Mouse (Mus musculus): Measurements from ENCODE around the gene Wrap73. TPM values are rescaled to one million over a fixed set of nuclear protein-coding genes. Genes with fewer than 3 reads are reported as not detected.

Gene Wrap73
- polyA plus RNA-seq (2017; shearing (Covaris generic)) = 10 to 100 TPM; 24.9 to 35.1 (median 30.7) TPM

DNA sequence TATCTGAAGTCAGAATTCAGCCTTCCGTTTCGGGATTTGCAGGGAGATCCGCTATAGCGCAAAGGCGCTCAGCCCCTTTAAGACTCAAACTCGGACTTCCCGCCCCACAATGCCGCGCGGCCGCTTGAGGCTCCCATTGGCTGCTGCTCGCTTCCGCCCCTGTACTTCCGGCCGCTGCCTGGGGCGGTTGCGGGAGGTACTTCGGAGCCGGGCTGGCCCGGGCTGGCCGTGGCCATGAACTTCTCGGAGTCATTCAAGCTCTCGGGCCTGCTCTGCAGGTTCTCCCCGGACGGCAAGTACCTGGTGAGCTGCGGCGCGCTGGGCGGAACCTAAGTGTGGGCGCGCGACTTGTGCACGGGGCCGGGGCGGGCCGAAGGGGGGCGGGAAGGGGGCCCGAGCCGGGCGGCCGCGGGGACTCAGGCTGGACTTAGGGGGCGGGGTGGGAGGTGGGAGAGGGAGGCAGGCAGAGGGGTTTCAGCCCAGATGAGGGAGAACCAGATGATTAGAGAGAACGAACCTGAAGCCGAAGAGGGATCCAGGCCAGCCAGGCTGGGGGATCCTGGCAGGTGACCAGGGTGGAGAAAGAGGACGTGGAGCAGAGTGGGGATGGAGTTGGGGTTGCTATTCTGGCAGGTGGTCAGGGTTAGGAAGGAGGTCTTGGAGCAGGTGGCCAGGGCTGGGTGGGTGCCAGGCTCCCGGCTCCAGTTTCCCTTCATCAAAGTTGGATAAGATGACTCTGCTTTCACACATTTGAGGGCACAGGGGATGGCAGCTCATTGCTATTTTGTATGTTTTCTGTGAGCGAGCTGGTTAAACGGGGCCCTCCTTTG lies at the start of gene Wrap73:
Gene Wrap73, plus strand, starts transcription at position 162 of the 830 bp plus-strand sequence.
- ATAC-seq = peak; percentile 97

DNA sequence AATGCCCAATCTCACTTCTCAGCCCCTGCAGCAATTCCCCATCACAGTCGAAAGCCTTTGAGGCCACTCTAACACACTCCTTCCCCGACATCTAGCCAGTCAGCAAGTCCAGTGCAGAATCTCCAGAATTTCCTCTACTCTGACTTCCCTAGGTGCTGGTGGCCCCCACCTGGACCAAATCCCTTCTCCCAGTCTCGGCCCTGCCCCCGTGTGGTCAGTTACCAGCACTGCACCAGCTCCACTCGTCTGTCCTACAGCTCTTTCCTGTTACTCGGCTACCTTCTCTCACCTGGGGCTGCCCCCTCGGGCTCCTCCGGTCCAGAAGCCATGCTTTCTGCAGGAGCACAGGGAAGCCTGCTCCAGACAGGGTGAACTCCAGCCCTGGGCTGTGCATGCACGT lies 49.0 kb upstream of the Wrap73 start:
- no peak for ATAC-seq

DNA sequence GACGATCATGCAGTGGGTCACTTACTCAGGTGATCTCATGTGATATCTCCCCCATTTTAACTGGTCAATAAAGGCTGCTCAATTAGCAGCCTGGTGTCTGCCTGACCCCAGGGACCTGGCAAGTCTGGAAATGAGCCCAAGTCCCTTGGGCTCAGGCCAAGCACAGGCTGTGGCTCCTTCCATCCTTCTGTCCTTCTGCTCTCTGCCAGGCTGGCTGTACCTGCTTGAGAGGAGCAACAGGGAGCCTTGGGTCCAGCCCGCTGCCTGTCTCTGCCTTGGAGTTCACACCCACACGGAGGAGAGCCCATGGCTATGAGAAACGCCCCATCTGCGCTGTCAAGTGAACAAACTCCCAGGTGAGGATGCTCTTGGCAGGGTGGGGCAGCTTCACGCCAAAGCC lies 46.1 kb upstream of the Wrap73 start:
- no peak for ATAC-seq

DNA sequence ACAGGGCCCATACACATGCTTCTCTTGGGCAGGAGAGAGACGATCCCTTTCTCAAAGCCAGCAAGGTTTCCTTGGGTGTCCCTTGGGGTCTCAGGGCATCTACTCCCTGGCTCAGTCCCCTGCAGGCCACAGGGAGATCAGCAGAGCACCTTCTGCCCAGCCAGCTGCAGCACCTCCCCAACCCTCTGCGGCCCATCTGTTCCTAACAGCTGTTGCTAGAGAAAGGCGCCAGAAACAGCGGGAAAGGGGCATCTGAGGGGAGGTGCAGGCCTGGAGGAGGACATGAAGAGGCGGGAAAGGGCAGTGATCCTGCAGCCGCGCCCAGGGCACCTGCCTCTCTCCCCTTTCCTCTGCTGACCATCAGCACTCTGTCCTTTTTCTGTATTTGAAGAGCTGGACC lies 42.8 kb upstream of the Wrap73 start:
- ATAC-seq = no peak

DNA sequence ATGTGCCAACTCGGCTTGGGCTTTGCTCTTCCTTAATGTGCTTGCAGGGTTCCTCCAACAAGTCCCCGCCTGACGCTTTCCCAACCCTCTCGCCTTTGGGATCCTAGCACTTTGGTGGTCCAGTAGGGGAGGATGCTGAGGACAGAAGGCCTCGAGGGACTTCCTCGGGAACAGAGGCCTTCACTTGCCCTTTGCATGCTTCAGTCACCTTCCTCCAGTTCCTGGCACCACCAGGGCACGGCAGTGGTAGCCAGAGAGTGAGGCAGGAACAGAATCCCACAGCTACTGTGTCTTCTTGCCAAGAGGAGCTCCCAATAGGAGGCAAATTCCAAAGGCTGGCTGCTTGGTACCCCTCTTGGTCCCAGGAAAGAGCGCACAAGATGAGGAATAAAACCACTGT lies 38.8 kb upstream of the Wrap73 start:
- ATAC-seq = no peak

DNA sequence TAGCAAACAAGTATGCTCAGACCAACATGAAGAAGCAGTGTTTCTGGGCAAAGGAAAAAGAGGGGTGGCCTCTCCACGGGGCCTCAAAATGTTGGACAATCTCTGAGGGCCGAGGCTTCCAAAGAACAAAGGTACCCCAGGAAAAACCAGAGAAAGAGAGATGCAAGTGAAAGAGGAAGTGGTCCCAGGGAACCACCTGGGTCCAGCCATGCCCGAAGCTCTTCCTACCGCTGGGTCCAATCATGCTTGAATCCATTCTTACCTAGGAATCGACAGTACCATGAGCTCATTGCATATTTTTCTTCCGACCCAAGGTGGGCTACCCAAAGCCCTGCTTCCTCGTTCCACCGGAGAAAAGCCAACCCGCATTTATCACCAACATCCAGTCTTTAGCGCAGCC lies 38.3 kb upstream of the Wrap73 start:
- no peak for ATAC-seq

DNA sequence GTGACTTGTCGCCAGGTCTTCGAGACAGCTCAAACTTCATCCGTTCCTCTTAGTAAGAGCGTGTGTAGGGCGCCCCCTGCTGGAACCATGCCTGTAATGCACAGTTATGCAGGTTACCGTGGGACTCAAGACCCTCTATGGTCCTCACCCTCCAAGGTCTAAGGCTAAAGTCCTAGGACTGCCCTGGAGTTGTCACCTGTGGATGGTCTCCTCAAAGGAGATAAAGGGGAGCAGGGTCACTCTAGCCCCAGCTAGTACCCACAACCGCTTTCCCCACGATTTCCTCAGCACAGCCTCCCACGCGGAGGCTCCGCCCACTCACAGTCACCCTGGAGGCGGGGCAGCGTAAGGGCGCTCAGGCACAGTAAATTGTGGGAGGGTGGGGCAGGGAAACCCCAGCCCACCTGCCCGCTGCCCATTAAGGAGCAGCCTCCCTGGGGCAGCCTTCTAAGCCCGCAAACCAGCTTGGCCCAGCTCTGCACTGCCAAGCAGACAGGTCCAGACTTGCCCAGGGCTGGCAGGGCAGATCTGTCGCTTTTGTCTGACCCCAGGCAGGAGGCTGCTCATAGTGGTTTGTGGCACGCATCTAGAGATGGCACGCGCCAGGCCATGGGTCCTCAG lies 36.7 kb upstream of the Wrap73 start:
- ATAC-seq = no peak

DNA sequence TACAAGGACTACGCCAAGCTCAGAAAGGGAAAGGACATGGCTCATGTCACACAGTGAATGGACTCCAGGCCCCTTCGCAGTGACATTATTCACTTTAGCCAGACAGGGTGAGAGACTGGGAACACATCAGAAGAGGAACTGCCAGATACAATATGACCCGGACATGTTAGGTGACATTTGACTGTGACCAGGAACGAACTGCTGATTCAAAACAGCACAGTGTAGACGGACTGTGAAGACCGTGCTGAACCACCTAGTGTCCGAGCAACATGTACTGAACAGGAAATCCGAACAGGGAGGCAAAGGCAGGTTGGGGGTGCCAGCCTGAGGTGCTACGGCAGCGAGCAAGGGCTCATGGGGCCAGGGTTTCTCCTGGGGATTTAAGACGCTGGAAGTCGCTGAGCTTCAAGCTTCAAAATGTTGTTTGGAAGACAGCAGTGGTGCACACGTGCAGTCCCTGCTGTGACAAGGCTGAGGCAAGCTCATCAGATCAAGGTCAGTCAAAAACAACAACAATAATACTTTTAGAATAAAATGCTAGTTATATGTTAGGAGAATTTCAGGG lies 35.6 kb upstream of the Wrap73 start:
- ATAC-seq = no peak

DNA sequence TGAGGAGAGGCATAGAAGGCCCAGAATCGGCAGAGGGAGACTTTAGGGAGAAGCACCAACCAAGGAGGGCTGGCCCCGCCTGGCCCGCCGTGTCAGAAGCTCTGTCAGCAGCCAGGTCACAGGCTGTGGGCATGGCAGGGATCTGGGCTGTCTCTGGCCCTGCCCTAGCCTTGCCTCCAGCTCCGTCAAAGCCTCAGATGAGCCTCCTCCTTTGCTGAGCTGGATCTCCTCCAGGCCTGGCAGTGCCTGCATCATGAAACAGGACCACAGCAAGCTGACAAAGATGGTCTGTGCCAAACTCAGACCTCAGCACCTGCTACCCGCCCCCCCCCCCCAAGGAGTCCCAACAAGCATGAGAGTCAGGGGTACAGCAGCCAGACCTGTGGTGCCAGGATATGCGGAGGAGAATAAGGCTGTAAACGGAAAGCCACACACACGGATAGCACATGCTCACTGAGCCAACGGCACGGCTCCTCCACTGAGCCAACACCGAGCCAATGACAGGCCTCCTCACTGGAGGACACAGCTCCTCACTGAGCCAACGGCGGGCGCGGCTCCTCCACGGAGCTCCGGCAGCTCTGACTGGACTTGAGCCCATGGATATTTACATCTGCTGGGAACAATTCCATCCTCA lies 32.8 kb upstream of the Wrap73 start:
- ATAC-seq = no peak

DNA sequence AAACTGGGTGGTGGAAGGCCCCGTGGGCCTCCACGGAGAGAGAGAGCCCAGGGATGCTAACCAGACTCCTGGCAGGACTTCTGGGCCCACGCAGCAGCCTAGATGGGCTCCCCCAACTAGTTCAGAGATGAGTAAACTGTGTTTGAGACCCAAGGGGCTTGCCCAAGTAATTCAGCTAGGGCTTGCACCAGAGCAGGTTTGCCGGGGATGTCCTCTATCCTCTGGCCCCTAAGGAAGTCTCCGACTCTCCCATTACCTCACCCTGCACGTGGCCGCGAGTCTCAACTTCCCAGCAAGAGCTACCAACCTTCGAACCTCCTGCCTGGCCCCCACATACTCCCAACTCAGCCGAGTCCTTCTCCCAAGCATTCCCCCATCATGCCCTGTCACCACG lies 32.3 kb upstream of the Wrap73 start:
- ATAC-seq = no peak

DNA sequence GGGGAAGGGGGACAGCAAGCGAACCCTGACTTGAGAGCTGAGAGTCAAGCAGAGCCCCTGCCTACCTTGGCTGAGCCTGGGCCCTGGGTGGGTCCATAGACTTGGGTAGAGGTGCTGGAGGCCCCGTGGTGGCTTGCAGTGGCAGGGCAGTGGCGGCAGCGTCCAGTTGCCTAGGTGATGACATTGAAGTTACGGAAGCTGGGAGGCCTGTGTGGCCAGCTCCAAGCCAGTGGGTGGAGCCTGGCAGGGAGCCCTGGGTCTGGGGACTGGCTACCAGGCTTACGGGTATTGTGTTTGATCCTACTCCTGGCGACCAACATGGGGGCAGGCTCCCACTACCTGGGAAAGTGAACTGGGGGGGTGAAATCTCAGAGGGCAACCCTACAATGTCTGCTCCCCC lies 25.8 kb upstream of the Wrap73 start:
- ATAC-seq = no peak

DNA sequence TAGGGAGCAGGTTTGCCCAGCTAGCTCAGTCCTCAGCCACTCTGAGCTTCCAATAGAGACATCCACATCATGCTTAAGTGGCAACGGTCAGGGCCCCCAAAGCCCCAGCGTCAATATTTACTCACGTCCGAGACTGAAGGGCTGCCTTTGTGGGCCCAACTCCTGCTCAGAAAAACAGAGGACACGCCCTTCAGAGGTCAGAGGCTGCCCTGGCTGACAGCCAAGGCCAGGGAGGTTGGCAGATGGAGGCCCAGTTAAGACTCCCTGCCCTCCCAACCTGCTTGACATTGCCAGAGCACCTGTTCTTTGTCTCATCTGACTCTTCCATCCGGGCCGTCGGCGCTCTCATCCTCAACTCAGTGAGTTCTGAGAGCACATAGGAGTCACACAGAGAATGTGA lies 23.4 kb upstream of the Wrap73 start:
- ATAC-seq = no peak

DNA sequence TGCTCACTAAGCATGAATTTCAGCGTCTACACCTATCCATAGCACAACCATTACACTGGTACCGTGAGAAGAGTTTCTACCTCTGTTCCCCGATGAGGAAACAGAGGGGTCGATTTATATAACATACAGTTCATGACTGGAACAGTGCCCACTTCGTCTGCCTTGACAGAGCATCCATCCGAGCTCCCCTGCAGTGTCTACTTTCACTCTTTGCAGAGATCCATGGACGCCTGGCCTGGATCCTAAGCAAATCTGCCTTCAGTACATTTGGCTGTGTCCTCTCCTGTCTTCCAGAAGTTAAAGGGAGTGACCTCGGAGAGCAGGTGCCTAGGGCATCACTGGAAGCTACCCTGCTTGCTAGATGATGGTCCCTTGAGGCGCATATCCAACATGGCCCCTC lies 23.0 kb upstream of the Wrap73 start:
- ATAC-seq = no peak

DNA sequence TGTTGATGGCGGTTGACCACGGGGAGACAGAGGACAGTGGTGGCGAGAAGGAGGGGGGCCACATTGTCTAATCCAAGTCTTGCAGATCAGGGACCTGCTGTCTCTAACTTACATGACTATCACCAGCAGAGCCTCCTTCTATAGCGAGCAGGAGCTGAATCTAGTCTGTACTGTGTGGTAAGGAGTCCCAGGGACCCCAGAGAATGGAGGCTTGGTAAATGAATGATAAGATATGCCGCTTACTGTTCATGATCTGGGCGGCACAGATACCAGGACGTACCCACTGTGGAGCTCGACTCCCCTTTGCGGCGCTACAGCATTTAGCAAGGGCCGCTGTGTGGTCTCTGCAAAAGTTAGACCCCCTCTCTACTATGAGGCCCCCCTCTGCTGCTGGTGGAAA lies 20.4 kb upstream of the Wrap73 start:
- ATAC-seq = no peak

DNA sequence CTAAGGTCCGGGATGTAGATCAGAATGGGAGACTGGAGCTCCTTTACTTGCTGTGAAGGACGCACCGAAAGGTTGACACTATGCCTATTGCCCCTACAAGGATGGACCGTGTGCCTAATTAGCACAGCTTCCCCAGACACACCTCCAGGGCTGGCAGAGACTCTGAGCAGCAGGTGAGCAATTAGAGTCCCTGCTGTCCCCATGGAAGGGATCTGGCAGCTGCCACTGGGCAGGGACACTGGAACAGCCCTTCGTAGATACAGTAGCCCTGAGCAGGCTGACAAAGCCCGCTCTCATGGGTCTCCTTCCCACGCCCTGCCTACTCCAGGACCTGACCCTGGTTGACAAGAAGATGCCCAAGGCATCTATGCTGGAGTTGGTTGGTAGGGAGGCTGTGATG lies 19.8 kb upstream of the Wrap73 start:
- ATAC-seq = no peak

DNA sequence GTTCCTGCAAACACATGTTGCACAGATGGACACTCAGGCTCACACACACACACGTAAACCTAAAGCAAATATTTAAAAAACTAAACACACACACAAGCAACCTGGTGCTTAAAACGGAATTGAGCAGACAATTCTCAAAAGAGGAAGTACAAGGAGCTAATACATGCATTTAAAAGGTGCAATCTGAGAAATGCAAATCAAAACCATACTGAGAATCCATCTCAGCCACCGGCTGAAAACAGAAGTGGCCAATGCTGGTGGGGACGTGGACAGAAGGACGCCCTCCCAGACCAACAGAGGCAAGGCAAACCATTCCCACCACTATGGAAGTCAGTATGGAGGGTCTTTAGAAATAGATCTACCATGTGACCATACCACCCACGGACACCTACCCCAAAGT lies 18.6 kb upstream of the Wrap73 start:
- no peak for ATAC-seq

DNA sequence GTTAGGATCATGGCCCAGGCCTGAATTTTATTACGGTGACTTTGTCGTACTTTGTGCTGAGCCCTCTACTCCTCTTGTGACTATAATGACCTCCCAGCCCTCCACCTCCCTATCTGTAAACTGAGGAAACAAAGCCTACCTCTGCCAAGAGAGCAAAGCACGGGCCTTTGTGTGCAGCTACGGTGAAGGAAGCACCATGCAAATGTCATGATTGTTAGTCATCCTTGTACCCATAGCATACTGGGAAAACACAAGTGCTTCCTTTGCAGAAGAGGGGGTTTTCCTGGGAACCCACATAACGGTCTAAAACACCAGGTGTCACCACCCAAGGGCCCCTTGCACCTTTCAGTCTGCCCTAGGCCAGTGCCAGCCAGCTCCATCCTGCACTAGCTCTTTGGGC lies 17.0 kb upstream of the Wrap73 start:
- no peak for ATAC-seq

DNA sequence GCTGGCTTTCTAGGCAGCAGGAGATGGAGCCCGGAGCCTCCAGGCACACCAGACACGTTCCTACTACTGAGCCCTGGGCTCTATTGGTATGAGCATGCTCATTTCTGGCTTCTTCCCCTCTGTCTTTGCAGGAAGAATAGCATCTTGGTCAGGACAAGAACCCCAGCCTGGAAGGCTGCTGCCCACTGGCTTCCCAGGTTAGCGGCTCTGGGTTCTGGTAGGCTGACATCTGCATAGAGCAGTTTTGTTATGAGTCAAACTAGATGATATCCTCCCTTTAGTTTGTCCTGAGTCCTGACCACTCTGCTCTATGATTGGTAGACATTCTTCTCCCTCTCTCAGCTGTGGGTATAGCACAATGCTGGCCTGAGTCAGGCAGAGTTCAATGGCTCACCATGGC lies 14.9 kb upstream of the Wrap73 start:
- no peak for ATAC-seq

DNA sequence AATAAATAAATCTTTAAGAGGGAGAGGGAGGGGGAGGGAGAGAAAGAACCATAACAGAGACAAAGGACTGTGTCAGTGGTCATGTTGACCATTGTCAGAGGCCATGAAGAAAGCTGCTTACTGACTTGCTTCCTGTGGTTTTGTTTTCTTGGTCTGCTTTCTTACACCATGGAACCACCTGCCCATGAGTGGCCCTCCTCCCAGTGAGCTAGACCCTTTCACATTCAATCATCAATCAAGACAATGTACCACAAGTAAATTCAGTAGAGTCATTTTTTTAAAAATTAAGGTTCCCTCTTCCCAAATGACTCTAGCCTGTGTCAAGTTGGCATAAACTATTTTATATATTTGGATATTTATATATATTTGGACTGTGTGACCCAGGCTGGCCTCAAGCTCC lies 12.2 kb upstream of the Wrap73 start:
- no peak for ATAC-seq

DNA sequence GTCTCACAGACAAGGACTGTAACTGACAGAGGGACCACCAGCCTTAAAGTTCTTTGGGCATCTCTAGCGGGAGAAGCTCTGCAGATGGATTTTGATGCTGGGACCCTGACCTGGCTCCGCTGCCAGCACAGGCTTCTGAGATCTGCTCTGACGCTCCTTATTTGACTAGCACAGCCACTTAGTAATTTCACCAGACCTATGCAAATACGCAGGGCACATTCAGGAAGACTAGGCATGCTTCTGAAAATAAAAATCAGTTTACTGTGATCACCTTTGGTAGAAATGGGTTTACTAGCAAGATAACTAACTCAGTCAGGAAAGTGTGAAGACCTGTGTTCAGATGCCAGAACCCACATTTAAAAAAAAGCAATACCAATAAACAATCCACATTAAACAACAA lies 10.3 kb upstream of the Wrap73 start:
- ATAC-seq = no peak

DNA sequence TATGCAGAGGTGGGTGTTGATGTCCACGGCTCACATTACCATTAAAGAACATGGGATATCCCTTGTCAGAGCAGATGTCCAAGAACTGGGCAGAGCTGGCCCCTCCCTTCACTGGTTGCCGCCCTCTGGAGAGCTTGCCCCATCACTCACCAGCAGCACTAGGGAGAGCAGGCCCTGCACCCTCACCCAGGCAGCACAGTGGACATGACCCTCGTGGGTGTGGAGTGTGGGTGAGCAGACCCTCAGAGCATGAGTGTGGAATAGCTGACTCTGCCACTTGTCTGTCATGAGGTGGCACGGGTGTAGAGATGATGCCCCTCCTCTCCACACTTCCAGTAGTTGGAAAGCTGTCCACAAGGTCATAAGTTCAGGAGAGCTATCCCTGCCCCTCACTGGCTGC lies 7.4 kb upstream of the Wrap73 start:
- ATAC-seq = no peak

DNA sequence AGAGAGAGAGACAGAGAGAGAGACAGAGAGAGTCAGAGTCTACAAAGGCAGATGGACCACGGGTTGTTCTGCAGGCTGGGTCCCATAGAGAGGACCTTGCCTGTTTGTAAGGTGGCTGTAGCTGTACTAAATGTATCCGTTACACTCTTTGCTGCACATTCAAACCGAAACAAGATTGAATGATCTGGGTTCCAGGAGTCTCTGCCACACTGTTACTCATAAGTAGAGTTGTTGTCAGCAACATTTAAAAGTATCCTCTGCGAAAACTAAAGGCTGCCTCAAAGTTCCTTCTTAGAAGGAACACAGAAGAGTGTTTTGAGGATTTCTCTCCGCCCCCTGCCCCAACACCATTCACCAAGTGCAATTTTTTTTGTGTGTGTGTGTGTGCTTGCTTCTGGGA lies 5.0 kb upstream of the Wrap73 start:
- ATAC-seq = no peak

DNA sequence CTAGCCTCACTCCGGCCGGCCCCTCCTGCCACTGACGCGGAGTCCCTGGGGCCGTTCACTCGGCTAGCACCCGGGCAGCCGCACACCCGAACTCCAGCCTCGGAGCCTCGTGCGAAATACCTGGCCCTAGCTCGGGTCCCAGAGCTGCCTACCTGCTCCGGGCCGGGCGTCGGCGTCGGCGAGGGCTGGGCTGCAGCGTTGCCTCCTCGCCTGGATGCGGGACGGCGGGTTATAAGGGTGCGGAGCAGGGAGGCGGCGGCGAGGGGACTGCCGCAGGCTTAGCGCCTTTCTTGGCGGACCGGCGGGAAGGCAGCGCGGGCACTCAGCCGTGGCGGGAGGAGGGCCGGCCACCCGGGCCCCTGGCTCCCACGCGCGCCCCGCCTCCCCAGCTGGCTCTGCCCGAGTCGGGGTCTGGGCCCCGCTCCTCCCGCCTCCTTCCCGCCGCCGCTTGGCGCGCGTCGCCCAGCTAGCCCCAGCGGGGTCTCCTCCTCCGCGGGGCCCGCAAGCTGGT lies 2.4 kb upstream of the Wrap73 start:
- no peak for ATAC-seq

DNA sequence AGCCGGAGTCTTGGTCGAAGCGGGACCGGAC lies 2.2 kb upstream of the Wrap73 start, which contains the start of gene Trp73:
Gene Trp73, minus strand, starts transcription at position 27 of the 31 bp plus-strand sequence.
- ATAC-seq = no peak

All from inflammation-experienced regulatory T-cells, adult 6 months (primary cell).